Mouse (Mus musculus) embryonic facial prominence, embryonic 11.5 days (tissue): ENCODE results near the gene Cdk5. TPM values are rescaled to one million over a fixed set of nuclear protein-coding genes. Genes with fewer than 3 reads are reported as not detected.

Source experiments
- ATAC-seq: fragments of 200-750 bp; cut with Nextera tagmentation; replicated peaks from 2 replicates; pipeline ENCODE4 v1.8.0; 2017; ENCODE audit warnings: low read depth; ENCODE audit not compliant: insufficient number of reproducible peaks, low FRiP score, low TSS enrichment
- DNase-seq: peaks from one replicate; pipeline ENCODE4 v3.0.0-alpha.2; 2015; ENCODE audit warnings: low spot score
- H3K27ac ChIP-seq: fragments of 300-500 bp; sonication (generic); replicated peaks from 2 replicates; pipeline ENCODE4 v1.5.1; 2014; ENCODE audit warnings: mild to moderate bottlenecking, low read depth, low read length, control low read depth
- H3K27me3 ChIP-seq: fragments of 300-500 bp; sonication (generic); 2 replicates; pipeline ENCODE4 v1.6.1; 2014; ENCODE audit warnings: mild to moderate bottlenecking, low read length, moderate library complexity, mixed read lengths; ENCODE audit not compliant: control insufficient read depth, insufficient read depth
- H3K36me3 ChIP-seq: fragments of 300-500 bp; sonication (generic); replicated peaks from 2 replicates; pipeline ENCODE4 v1.6.1; 2014; ENCODE audit warnings: low read depth, mild to moderate bottlenecking, low read length, moderate library complexity, mixed read lengths; ENCODE audit not compliant: control insufficient read depth, insufficient read depth
- H3K4me1 ChIP-seq: fragments of 300-500 bp; sonication (generic); 2 replicates; pipeline ENCODE4 v1.6.1; 2014; ENCODE audit warnings: low read length, mixed read lengths; ENCODE audit not compliant: control insufficient read depth, insufficient read depth
- H3K4me2 ChIP-seq: fragments of 300-500 bp; sonication (generic); 2 replicates; pipeline ENCODE4 v1.6.1; 2014; ENCODE audit warnings: low read depth, mild to moderate bottlenecking, control low read depth, low read length, moderate library complexity
- H3K4me3 ChIP-seq: fragments of 300-500 bp; sonication (generic); 2 replicates; pipeline ENCODE4 v1.5.1; 2014; ENCODE audit warnings: low read depth, low read length, control low read depth
- H3K9ac ChIP-seq: fragments of 300-500 bp; sonication (generic); replicated peaks from 2 replicates; pipeline ENCODE4 v1.6.1; 2014; ENCODE audit warnings: mild to moderate bottlenecking, control low read depth, low read length
- H3K9me3 ChIP-seq: fragments of 300-500 bp; sonication (generic); replicated peaks from 2 replicates; pipeline ENCODE4 v1.6.1; 2016; ENCODE audit warnings: mild to moderate bottlenecking, low read length, inconsistent platforms, mixed read lengths; ENCODE audit not compliant: control insufficient read depth
- WGBS: fragments of 180-500 bp; shearing (Covaris S2); extraction: QIAGEN DNeasy Blood & Tissue Kit; methylation state at CpG from one replicate; pipeline ENCODE4 v1.1.7; 2014; 5-methylcytosine and 5-hydroxymethylcytosine counted together
- polyA plus RNA-seq: library from polyadenylated mRNA; unstranded; fragments of >200 nt; fragmentation: Nextera tagmentation; extraction: Ambion mirVana; gene quantifications from 2 replicates; pipeline ENCODE4 v1.2.1, GENCODE M21; 2014

The Cdk5 gene
- polyA plus RNA-seq, 1 experiment from 2014 or later = 50.8 TPM

DNA sequence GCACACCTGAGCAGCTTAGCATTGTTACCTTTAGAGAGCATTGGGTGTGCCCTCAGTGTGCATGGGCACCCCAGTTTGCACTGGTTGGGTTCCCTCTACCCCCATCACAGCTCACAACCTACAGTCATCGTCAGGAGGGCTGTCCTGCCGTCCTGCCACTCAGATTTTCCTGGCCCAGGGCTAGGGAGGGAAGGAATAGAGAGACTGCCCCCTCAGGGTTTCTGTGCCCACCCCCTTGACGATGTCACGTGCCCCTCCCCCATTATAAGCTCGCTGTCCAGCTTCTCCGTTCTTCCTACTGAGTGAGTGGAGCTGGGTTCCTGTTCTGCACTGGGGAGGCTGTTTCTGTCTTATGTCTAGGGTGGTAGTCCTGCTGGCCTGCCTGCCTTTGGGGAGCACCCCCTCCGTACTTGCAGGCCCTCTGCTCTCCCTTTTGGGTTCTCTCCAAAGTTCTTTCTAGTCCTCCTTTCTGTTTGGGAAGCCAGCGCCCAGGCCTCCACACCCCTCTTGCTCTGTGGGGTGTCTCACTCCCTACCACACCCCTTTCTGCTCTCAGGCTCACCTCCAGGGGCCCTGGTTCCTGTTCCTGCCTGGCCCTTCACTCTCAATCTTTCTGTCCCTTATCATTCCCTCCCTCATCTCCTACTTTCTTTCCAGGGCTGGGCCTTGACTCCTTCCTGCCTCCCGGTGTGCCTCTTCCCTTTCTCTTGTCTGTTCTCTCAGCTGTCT lies 3.4 kb upstream of the Cdk5 start:
- WGBS = 6% methylated on average over 9 of the region's 9 CpGs
- peak overlapping the region; percentile 32 for H3K9ac ChIP-seq

DNA sequence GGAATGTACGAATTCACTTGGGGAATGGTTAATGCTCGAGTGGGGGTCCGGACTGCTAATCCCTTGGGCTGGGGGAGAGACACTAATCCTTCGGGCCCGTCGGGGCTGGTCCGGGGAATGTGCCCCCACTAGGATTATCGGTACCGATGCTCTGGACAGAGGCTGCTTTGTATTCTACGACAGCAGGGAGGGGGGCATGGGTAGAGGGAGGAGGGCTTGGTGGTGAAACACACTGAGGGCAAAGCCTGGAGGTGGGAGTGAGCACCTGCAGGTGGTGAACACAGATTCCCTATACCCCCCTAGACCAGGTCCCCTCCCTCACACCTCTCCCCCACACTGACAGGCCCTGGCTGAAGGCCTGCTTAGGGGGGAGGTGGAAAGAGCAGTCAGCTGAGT lies 2.7 kb upstream of the Cdk5 start:
- Histone ChIP-seq H3K36me3 (peaks cover 7% of the 10 kb centered on the region), H3K4me3 (peak overlapping the region; percentile 64), H3K9ac (peak overlapping the region; percentile 68), H3K27ac (no peak overlapping the region), H3K9me3 (no peaks in the 10 kb centered on the region), H3K4me2 (peak overlapping the region; percentile 87), H3K4me1 (peaks cover 19% of the 10 kb centered on the region), H3K27me3 (no peaks in the 10 kb centered on the region)
- under 1% methylated on average over 10 of the region's 10 CpGs for WGBS
- ATAC-seq (0 out of 2 replicates have a peak, but pooled peaks have one; percentile 7), DNase-seq (peak; percentile 21)

More for the DNA sequence above, 3.4 kb upstream of the Cdk5 start:
- Histone ChIP-seq H3K27ac (no peak overlapping the region), H3K4me1 (peaks cover 19% of the 10 kb centered on the region), H3K4me3 (peak overlapping the region; percentile 64), H3K27me3 (no peaks in the 10 kb centered on the region), H3K36me3 (peaks cover 8% of the 10 kb centered on the region), H3K9me3 (no peaks in the 10 kb centered on the region), H3K4me2 (peak overlapping the region; percentile 87)
- ATAC-seq (no peak), DNase-seq (no peak)

DNA sequence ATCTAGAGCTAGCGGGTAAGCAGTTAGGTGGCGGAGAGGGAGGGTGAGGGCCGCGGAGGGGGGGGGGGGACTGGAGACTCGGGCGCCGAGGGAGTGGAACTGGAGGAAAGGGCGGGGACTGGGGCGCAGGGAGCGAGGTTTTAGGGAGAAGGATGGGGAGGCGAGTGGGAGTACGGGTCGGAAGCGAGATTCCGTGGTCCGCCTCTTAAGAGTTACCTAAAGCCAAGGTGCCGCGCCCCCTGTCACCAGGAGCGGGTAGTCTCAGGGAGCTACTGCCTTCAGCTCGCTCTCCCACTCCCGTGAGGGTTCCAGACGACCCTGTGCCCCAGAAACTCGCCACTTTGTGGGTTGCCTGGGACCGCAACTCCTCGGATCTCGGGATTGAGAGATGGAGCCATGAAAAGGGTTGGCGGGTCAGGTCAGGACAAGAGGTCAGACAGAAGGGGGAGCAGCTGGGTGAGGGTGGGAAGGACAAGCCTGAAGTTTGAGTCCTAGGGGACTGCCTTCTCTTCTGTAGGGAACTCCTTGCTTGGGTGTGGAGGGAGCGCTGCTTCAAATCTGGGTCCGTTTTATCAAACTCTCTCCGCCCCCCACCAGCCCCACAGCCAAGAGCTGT lies 2.2 kb upstream of the Cdk5 start:
- H3K27me3 ChIP-seq = no peaks in the 10 kb centered on the region
- ATAC-seq = no peak
- under 1% methylated on average over 25 of the region's 30 CpGs for WGBS

DNA sequence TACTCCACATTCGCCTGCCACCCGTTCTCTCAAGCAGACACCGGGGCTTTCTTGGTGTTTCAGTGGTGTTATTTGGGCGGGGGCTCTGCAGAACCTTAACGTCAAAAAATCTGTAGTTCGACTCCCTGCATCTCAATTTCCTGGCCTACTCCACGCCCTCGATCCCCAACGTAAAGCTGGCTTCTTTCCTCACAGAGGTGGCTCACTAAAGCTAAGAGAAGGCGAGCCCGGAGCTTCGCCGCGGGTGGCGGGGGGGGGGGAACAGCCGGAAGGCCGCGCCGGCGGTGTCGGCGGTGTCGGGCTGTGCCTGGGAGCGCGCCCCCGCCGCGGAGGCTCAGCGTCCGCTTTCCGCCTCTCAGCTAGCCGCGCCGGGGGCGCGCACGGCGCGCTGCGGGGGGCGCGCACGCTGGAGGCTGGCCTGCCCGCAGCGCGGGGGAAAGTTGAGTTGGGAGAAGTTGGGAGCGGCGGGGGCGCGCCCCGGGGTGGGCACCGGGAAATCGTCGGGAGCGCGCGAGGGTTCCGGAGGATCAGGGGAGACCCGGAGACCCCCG lies 1.6 kb upstream of the Cdk5 start:
- H3K36me3 ChIP-seq = peaks cover 2% of the 10 kb centered on the region
- no peaks in the 10 kb centered on the region for H3K27me3 ChIP-seq
- peak overlapping the region; percentile 64 for H3K4me3 ChIP-seq
- H3K9me3 ChIP-seq = no peaks in the 10 kb centered on the region
- H3K9ac ChIP-seq = peak overlapping the region; percentile 68
- ATAC-seq = no peak
- H3K4me2 ChIP-seq = peak overlapping the region; percentile 87
- peaks cover 19% of the 10 kb centered on the region for H3K4me1 ChIP-seq
- 2% methylated on average over 51 of the region's 60 CpGs for WGBS
- H3K27ac ChIP-seq = peak overlapping the region; percentile 67
- DNase-seq = peak; percentile 95

More for the DNA sequence above, 2.2 kb upstream of the Cdk5 start:
- peak overlapping the region; percentile 68 for H3K9ac ChIP-seq
- peak; percentile 69 for DNase-seq
- H3K9me3 ChIP-seq = no peaks in the 10 kb centered on the region
- H3K36me3 ChIP-seq = peaks cover 5% of the 10 kb centered on the region
- H3K4me1 ChIP-seq = peaks cover 19% of the 10 kb centered on the region
- peak overlapping the region; percentile 87 for H3K4me2 ChIP-seq
- peak overlapping the region; percentile 64 for H3K4me3 ChIP-seq
- H3K27ac ChIP-seq = peak overlapping the region; percentile 67

DNA sequence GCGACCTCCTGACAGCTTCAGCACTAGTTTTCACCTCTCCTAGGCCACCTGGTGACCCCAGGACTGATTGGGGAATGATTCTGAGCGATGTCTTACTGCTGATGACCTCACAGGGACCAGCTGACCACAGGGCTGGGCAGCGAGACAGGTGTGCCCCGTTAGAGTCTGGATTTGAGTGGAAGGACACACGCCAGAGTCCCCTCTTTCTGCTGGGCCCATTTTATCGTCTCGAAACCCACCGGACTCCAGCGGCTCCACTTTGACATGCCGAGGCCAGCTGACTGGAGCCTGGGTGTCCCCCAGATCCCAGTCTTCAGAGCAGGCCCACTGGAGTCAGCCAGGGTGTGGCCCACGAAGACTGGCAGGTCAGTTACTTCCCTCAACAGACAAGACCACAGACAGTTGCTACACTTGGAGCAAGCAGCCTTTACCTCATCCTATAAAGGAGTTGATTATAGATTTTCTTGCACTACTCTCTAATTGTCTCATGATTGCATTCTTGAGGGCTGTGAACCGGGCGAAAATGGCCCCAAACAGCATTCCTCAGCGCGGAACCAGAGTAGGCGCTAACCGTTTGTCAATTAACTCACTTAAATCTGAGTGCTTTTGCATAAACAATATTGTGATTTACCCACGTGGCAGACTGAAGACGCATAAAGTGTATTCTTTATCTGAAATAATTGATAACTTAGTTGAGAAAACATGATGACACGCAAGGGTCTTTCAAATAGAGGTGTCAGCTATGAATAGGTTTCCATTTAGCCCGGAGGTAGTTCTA lies 863 bp upstream of the Cdk5 start:
- H3K9me3 ChIP-seq = no peaks in the 10 kb centered on the region
- DNase-seq (peak; percentile 15), ATAC-seq (no peak; the same call in 1 of the 2 replicates)
- peak overlapping the region; percentile 64 for H3K4me3 ChIP-seq
- H3K4me2 ChIP-seq = peak overlapping the region; percentile 87
- H3K27ac ChIP-seq = peak overlapping the region; percentile 71; the same call in 1 of the 2 replicates
- H3K4me1 ChIP-seq = peaks cover 19% of the 10 kb centered on the region
- WGBS = 13% methylated on average over 21 of the region's 21 CpGs
- no peaks in the 10 kb centered on the region; the same call in 1 of the 2 replicates for H3K36me3 ChIP-seq
- peak overlapping the region; percentile 68 for H3K9ac ChIP-seq
- no peaks in the 10 kb centered on the region for H3K27me3 ChIP-seq

DNA sequence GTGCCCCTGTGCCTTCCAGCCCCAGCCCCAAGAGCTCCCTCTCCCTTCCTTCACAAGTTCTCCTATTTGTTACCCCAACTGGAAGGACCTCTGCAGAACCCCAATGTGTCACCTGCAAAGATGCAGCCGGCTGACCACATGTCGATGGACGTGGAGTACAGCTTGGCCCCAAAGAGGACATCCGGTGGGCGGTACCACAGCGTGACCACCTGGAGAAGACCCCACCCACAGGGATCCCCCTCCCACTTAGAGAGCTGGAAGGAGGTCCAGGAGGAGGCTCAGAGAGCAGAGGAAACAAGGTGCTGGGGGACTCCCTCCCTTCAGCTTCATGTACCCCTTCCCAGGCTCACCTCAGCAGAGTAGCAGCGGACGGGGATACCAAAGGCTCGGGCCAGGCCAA lies 2.9 kb downstream of the Cdk5 start:
- no peak overlapping the region for H3K4me2 ChIP-seq
- DNase-seq = no peak
- no peak overlapping the region for H3K27ac ChIP-seq
- H3K9ac ChIP-seq = no peak overlapping the region
- no peaks in the 10 kb centered on the region; the same call in 1 of the 2 replicates for H3K36me3 ChIP-seq
- H3K9me3 ChIP-seq = no peaks in the 10 kb centered on the region
- WGBS = 80% methylated on average over 9 of the region's 9 CpGs
- ATAC-seq = no peak
- no peaks in the 10 kb centered on the region for H3K27me3 ChIP-seq
- H3K4me3 ChIP-seq = no peak overlapping the region
- no peaks in the 10 kb centered on the region; the same call in 1 of the 2 replicates for H3K4me1 ChIP-seq

DNA sequence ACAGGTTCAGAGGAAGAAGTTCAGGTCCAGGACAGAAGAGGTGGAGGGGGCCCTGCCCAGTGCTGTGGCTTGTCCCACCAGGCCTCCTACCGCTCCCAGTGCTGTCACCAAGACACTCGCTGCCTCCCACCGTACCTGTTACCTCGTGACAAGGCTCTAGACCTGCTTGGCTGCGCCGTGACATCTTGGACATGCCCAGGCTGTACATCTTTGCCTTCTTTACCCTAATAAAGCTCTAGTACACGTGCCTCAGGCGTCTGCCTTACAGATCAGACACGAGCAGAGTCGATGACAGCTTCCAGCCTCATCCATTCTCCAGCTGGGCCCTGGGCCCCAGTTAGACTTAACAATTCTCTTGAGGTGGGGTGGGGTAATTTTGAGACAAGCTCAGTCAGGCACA lies 5.7 kb downstream of the Cdk5 start:
- H3K36me3 ChIP-seq = no peaks in the 10 kb centered on the region; the same call in 1 of the 2 replicates
- no peak overlapping the region for H3K4me3 ChIP-seq
- no peak overlapping the region for H3K4me2 ChIP-seq
- no peaks in the 10 kb centered on the region; the same call in 1 of the 2 replicates for H3K4me1 ChIP-seq
- no peak overlapping the region for H3K9ac ChIP-seq
- H3K9me3 ChIP-seq = no peaks in the 10 kb centered on the region
- WGBS = 83% methylated on average over 10 of the region's 10 CpGs
- no peaks in the 10 kb centered on the region for H3K27me3 ChIP-seq
- no peak overlapping the region for H3K27ac ChIP-seq
- ATAC-seq = no peak
- DNase-seq = no peak
